11 mouse cellular contexts compared by ENCODE assay signal in the genomic region with DNA sequence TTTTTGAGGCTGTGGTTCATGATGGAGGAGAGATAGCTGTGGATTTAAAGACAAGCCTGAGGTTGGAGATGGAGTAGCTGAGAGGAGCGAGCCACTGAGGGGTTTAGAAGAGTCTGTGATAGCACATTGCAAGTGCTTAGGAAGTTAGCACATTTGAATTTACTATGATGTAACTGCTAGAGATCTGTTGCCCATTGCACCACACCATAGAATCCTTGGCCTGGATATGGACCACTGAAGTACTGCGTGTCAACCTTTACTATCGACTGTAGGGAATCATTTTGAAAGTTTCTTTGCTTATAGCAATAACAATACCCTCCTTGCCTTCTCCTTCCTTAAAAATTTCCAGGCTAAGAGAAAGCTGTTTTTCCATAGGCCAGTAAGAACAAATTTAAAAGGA.
"Had no signal": no experiment of that assay in that cellular context is flagged by ENCODE, and none has a peak within 500 bp of the region (broad histone marks: within the 10 kb centered on the region; RNA-seq: fewer than 3 reads in every experiment).

No protein-coding gene starts in this region.

- H3K9ac ChIP-seq: limb, embryonic 15.5 days; liver, embryonic 12.5 days; lung, embryonic 14.5 days; midbrain, embryonic 15.5 days; stomach, embryonic 15.5 days had no signal

- DNase-seq: kidney, postnatal 10 days; kidney, postnatal 4 days; lung, embryonic 14.5 days; lung, postnatal 14 days; right cerebral cortex, postnatal 14 days; thymus, adult 2 months; thymus, postnatal 25 days had no signal

- H3K36me3 ChIP-seq: limb, embryonic 15.5 days; liver, embryonic 12.5 days; midbrain, embryonic 15.5 days; stomach, embryonic 15.5 days had no signal

- H3K9me3 ChIP-seq: limb, embryonic 15.5 days; liver, embryonic 12.5 days; midbrain, embryonic 15.5 days; stomach, embryonic 15.5 days had no signal

- H3K4me2 ChIP-seq: limb, embryonic 15.5 days; liver, embryonic 12.5 days; lung, embryonic 14.5 days; midbrain, embryonic 15.5 days; stomach, embryonic 15.5 days had no signal

- H3K27ac ChIP-seq: limb, embryonic 15.5 days; liver, embryonic 12.5 days; midbrain, embryonic 15.5 days; stomach, embryonic 15.5 days had no signal

- H3K4me1 ChIP-seq: liver, embryonic 12.5 days; stomach, embryonic 15.5 days had no signal

- ATAC-seq: liver, embryonic 12.5 days; midbrain, embryonic 15.5 days had no signal

- H3K27me3 ChIP-seq: limb, embryonic 15.5 days; liver, embryonic 12.5 days; midbrain, embryonic 15.5 days; stomach, embryonic 15.5 days had no signal

- H3K4me3 ChIP-seq: limb, embryonic 15.5 days; liver, embryonic 12.5 days; midbrain, embryonic 15.5 days; stomach, embryonic 15.5 days had no signal
